Mouse (Mus musculus): ENCODE results near the gene Gm10974.
A peak's percentile ranks its signal among the peaks of the same experiment; 100 is the strongest.

Gm10974 gene

GRCm38 (mm10) chr7:66365904-66366303 is at the start of gene Gm10974:
Gm10974 (plus strand) TSS chr7:66365905.
- DNase-seq, result no peak

GRCm38 (mm10) chr7:66318147-66318546 is 47.6 kb upstream of the Gm10974 start:
- DNase-seq, result no peak

GRCm38 (mm10) chr7:66320996-66321395 is 44.7 kb upstream of the Gm10974 start:
- DNase-seq, result peak; percentile 58

- no peak for DNase-seq
These were observed 42.3 kb upstream of the Gm10974 start for GRCm38 (mm10) chr7:66323252-66324015.

- DNase-seq, result no peak
These were observed 40.2 kb upstream of the Gm10974 start for GRCm38 (mm10) chr7:66325419-66326053.

GRCm38 (mm10) chr7:66327516-66327915 is 38.2 kb upstream of the Gm10974 start:
- no peak for DNase-seq

- no peak for DNase-seq
These were observed 35.1 kb upstream of the Gm10974 start for GRCm38 (mm10) chr7:66330610-66331009.

- no peak for DNase-seq
These were observed 33.4 kb upstream of the Gm10974 start for GRCm38 (mm10) chr7:66332340-66332739.

- DNase-seq, result no peak
These were observed 31.7 kb upstream of the Gm10974 start for GRCm38 (mm10) chr7:66333906-66334500.

- DNase-seq, result no peak
These were observed 28.8 kb upstream of the Gm10974 start for GRCm38 (mm10) chr7:66336955-66337354.

- no peak for DNase-seq
These were observed 26.1 kb upstream of the Gm10974 start for GRCm38 (mm10) chr7:66339625-66340024.

- no peak for DNase-seq
These were observed 25.7 kb upstream of the Gm10974 start for GRCm38 (mm10) chr7:66340044-66340443.

- peak; percentile 57 for DNase-seq
These were observed 23.4 kb upstream of the Gm10974 start for GRCm38 (mm10) chr7:66342323-66342722.

GRCm38 (mm10) chr7:66342831-66343230 is 22.9 kb upstream of the Gm10974 start:
- DNase-seq, result no peak

GRCm38 (mm10) chr7:66343307-66343706 is 22.4 kb upstream of the Gm10974 start:
- DNase-seq, result no peak

GRCm38 (mm10) chr7:66346959-66347663 is 18.6 kb upstream of the Gm10974 start:
- DNase-seq, result peak; percentile 77

- DNase-seq, result no peak
These were observed 17.1 kb upstream of the Gm10974 start for GRCm38 (mm10) chr7:66348588-66348987.

- no peak for DNase-seq
These were observed 16.0 kb upstream of the Gm10974 start for GRCm38 (mm10) chr7:66349670-66350069.

GRCm38 (mm10) chr7:66351074-66351473 is 14.6 kb upstream of the Gm10974 start:
- no peak for DNase-seq

GRCm38 (mm10) chr7:66354911-66355310 is 10.8 kb upstream of the Gm10974 start:
- no peak for DNase-seq

- DNase-seq, result no peak
These were observed 9.7 kb upstream of the Gm10974 start for GRCm38 (mm10) chr7:66355791-66356522.

GRCm38 (mm10) chr7:66358461-66358860 is 7.2 kb upstream of the Gm10974 start:
- no peak for DNase-seq

- no peak for DNase-seq
These were observed 6.7 kb upstream of the Gm10974 start for GRCm38 (mm10) chr7:66359044-66359443.
